Comparison of ENCODE assay signal across 8 mouse cellular contexts in the genomic region with DNA sequence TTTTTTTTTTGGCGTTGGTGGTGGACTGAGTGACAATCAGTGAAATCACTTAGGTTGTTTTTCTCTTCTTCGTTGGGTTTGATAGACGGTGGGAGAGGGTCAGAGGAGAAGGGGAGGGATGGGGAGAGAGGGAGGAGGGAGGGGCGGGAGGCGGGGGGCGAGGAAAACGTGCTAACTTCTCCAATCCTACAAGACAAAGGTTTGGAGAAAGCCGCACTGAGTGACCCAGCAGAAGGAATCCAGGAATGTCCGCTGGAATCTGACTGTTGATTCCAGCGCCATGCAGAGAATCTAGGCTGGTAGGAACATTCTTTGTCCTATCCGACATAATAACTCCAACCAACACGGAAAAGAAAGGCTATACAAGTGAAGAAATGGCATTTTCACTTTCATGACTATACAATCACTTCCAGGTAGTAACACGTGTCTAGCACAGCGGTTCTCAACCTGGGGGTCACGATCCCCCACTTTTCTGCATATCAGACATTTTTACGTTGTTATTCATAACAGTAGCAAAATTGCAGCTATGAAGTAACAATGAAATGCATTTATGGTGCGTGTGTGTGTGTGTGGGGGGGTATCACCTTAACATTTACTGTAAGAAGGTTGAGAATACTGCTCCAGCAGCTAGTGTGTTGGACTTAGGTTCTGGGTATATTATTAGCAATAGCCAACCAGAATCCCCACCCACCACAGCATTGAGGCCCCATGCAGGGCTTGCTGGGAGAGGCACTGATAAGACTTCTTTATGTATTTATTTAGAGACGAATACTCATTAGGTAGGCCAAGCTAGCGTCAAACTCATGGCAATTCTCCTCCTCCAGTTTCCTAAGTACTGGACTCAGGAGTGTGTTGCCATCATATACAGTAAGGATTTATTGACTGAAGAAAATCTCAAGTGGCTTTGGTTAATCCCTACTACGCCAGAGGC.
DNase-seq lines count a peak whose midpoint lies in the region; ATAC-seq lines count a peak whose summit lies in the region.

No protein-coding gene starts in this region.

- H3K27ac ChIP-seq in embryonic facial prominence, embryonic 13.5 days, result peak overlapping the region; percentile 62
- peak overlapping the region; percentile 80; the same call in 1 of the 2 replicates for H3K27ac ChIP-seq in limb, embryonic 12.5 days
- peak overlapping the region; percentile 61; the same call in 1 of the 2 replicates for H3K27ac ChIP-seq in neural tube, embryonic 14.5 days (ENCODE audit: low read depth, low read length)

- 0 out of 2 replicates have a peak, but pooled peaks have one; percentile 1 for ATAC-seq in embryonic facial prominence, embryonic 13.5 days (ENCODE audit: insufficient number of reproducible peaks, insufficient read depth, low FRiP score, low TSS enrichment, low read depth)
- ATAC-seq in limb, embryonic 12.5 days (ENCODE audit: insufficient number of reproducible peaks, insufficient read depth, low FRiP score, low TSS enrichment, low read depth), result peak; percentile 44; the same call in 1 of the 2 replicates
- peak; percentile 45; the same call in 1 of the 2 replicates for ATAC-seq in neural tube, embryonic 14.5 days (ENCODE audit: low read depth)

- H3K4me2 ChIP-seq in embryonic facial prominence, embryonic 13.5 days, result peak overlapping the region; percentile 67
- peak overlapping the region; percentile 66 for H3K4me2 ChIP-seq in limb, embryonic 12.5 days
- H3K4me2 ChIP-seq in neural tube, embryonic 14.5 days (ENCODE audit: low read depth, low read length), result peak overlapping the region; percentile 61

- H3K9ac ChIP-seq in embryonic facial prominence, embryonic 13.5 days, result peak overlapping the region; percentile 68
- peak overlapping the region; percentile 52; the same call in 1 of the 2 replicates for H3K9ac ChIP-seq in limb, embryonic 12.5 days (replicated peaks)
- H3K9ac ChIP-seq in neural tube, embryonic 14.5 days (replicated peaks; ENCODE audit: low read depth, low read length), result peak overlapping the region; percentile 65

- 22% methylated on average over 19 of the region's 20 CpGs for WGBS in embryonic facial prominence, embryonic 13.5 days
- WGBS in limb, embryonic 12.5 days, result 24% methylated on average over 19 of the region's 20 CpGs
- 25% methylated on average over 19 of the region's 20 CpGs for WGBS in neural tube, embryonic 14.5 days

- H3K4me1 ChIP-seq in embryonic facial prominence, embryonic 13.5 days, result peaks cover 28% of the 10 kb centered on the region
- H3K4me1 ChIP-seq in limb, embryonic 12.5 days (replicated peaks), result peaks cover 20% of the 10 kb centered on the region
- peaks cover 6% of the 10 kb centered on the region for H3K4me1 ChIP-seq in neural tube, embryonic 14.5 days (ENCODE audit: control insufficient read depth, insufficient read depth, low read length)

- DNase-seq in kidney, postnatal 4 days, result peak; percentile 34 to 51
- DNase-seq in kidney, postnatal 25 days, result no peak
- DNase-seq in left cerebral cortex, adult 11 months (ENCODE audit: low spot score), result no peak
- DNase-seq in spleen, postnatal 4 days (ENCODE audit: low spot score in 2 of 2), result no peak
- no peak for DNase-seq in layer of hippocampus, adult 11-12 months (ENCODE audit: low spot score)

- H3K27me3 ChIP-seq in embryonic facial prominence, embryonic 13.5 days, result no peaks in the 10 kb centered on the region; the same call in 1 of the 2 replicates
- H3K27me3 ChIP-seq in limb, embryonic 12.5 days, result 0 out of 2 replicates have a peak, but pooled peaks cover 3% of the 10 kb centered on the region
- no peaks in the 10 kb centered on the region for H3K27me3 ChIP-seq in neural tube, embryonic 14.5 days (ENCODE audit: control insufficient read depth, insufficient read depth, low read length)

- no peaks in the 10 kb centered on the region for H3K9me3 ChIP-seq in embryonic facial prominence, embryonic 13.5 days
- H3K9me3 ChIP-seq in limb, embryonic 12.5 days, result no peaks in the 10 kb centered on the region
- H3K9me3 ChIP-seq in neural tube, embryonic 14.5 days (ENCODE audit: control insufficient read depth, low read length), result no peaks in the 10 kb centered on the region

- peak overlapping the region; percentile 43 for H3K4me3 ChIP-seq in embryonic facial prominence, embryonic 13.5 days
- peak overlapping the region; percentile 40 for H3K4me3 ChIP-seq in limb, embryonic 12.5 days (replicated peaks)
- H3K4me3 ChIP-seq in neural tube, embryonic 14.5 days (ENCODE audit: low read depth, low read length), result peak overlapping the region; percentile 30

- H3K36me3 ChIP-seq in embryonic facial prominence, embryonic 13.5 days, result no peaks in the 10 kb centered on the region
- no peaks in the 10 kb centered on the region for H3K36me3 ChIP-seq in limb, embryonic 12.5 days
- H3K36me3 ChIP-seq in neural tube, embryonic 14.5 days (ENCODE audit: control insufficient read depth, insufficient read depth, low read length), result no peaks in the 10 kb centered on the region

Comparison
In these comparisons a context has a peak if more than half of its experiments do, and no peak if none do; other contexts are left out.
1. DNase-seq: peak in kidney, postnatal 4 days (2 of 2); none in kidney, postnatal 25 days (0 of 2), left cerebral cortex, adult 11 months (single experiment), spleen, postnatal 4 days (0 of 2) and layer of hippocampus, adult 11-12 months (single experiment).
2. Peak in every context shown above with its lines, with median percentiles within 50 percentile points of each other: ATAC-seq, H3K27ac ChIP-seq, H3K4me2 ChIP-seq, H3K4me3 ChIP-seq and H3K9ac ChIP-seq.